In genomic region chr13:98768329-98768728, GRCm38 (mm10) we compare ENCODE assay signal across 9 mouse cellular contexts. TPM values are rescaled to one million over a fixed set of nuclear protein-coding genes. Genes with fewer than 3 reads are reported as not detected.
DNase-seq lines count a peak whose midpoint lies in the region; ATAC-seq lines count a peak whose summit lies in the region.
"Had no signal": no experiment of that assay in that cellular context is flagged by ENCODE, and none has a peak within 500 bp of the region (broad histone marks: within the 10 kb centered on the region; RNA-seq: fewer than 3 reads in every experiment).

No protein-coding gene starts in this region.

- no peak overlapping the region for H3K9ac ChIP-seq in kidney, embryonic 14.5 days (ENCODE audit: low read depth, low read length)
- H3K9ac ChIP-seq in hindbrain, embryonic 12.5 days, result no peak overlapping the region

- H3K9me3 ChIP-seq in kidney, embryonic 14.5 days (ENCODE audit: control insufficient read depth, low read length), result no peaks in the 10 kb centered on the region
- H3K9me3 ChIP-seq in hindbrain, embryonic 12.5 days (replicated peaks), result no peaks in the 10 kb centered on the region

- peaks cover 4% of the 10 kb centered on the region; the same call in 1 of the 2 replicates for H3K4me1 ChIP-seq in kidney, embryonic 14.5 days (ENCODE audit: control insufficient read depth, insufficient read depth, low read length)
- peaks cover 3% of the 10 kb centered on the region; the same call in 1 of the 2 replicates for H3K4me1 ChIP-seq in hindbrain, embryonic 12.5 days

- 48% methylated on average over 4 of the region's 4 CpGs for WGBS in kidney, embryonic 14.5 days
- 45% methylated on average over 4 of the region's 4 CpGs for WGBS in hindbrain, embryonic 12.5 days

- H3K4me3 ChIP-seq in kidney, embryonic 14.5 days (ENCODE audit: low read length), result no peak overlapping the region
- H3K4me3 ChIP-seq in hindbrain, embryonic 12.5 days, result no peak overlapping the region
- H3K4me3 ChIP-seq: myocyte had no signal

- intact Hi-C loops in left cerebral cortex, postnatal 4 days (cut with DNase I), result no loop called here

- H3K4me2 ChIP-seq in kidney, embryonic 14.5 days (replicated peaks; ENCODE audit: low read depth, low read length), result no peak overlapping the region
- no peak overlapping the region for H3K4me2 ChIP-seq in hindbrain, embryonic 12.5 days (replicated peaks)

- H3K27me3 ChIP-seq in kidney, embryonic 14.5 days (ENCODE audit: control insufficient read depth, insufficient read depth, low read length), result no peaks in the 10 kb centered on the region
- H3K27me3 ChIP-seq in hindbrain, embryonic 12.5 days, result no peaks in the 10 kb centered on the region

- DNase-seq in kidney, adult 18-20 months, result peak; percentile 71
- DNase-seq in cerebellum, adult 11 months, result peak; percentile 50
- DNase-seq in forelimb bud, embryonic 11.5 days (ENCODE audit: low read depth, low spot score), result peak; percentile 41
- DNase-seq in left cerebral cortex, postnatal 4 days, result peak; percentile 84
- DNase-seq in retina, postnatal 1 day, result peak; percentile 83
- DNase-seq in frontal cortex, postnatal 14 days (ENCODE audit: low spot score in 2 of 2), result no peak

- no peak overlapping the region for H3K27ac ChIP-seq in kidney, embryonic 14.5 days (ENCODE audit: low read depth, low read length)
- H3K27ac ChIP-seq in hindbrain, embryonic 12.5 days, result no peak overlapping the region

- H3K36me3 ChIP-seq in kidney, embryonic 14.5 days (ENCODE audit: control insufficient read depth, insufficient read depth, low read length), result peaks cover 4% of the 10 kb centered on the region; the same call in 1 of the 2 replicates
- peaks cover under 1% of the 10 kb centered on the region; the same call in 1 of the 2 replicates for H3K36me3 ChIP-seq in hindbrain, embryonic 12.5 days

- no peak; the same call in 1 of the 2 replicates for ATAC-seq in kidney, embryonic 14.5 days (ENCODE audit: low FRiP score, low TSS enrichment)
- ATAC-seq in hindbrain, embryonic 12.5 days (ENCODE audit: low FRiP score), result 0 out of 2 replicates have a peak, but pooled peaks have one; percentile 56

RNA-seq across cellular contexts. Expression of gene Fcho2, which starts 46.9 kb away (rescaled TPM):
- 32.4 and 48.4 TPM in 2 replicates for polyA plus RNA-seq in kidney, embryonic 14.5 days (2014; fragmentation: Nextera tagmentation; extraction: Ambion mirVana)
- 48.3 and 49.6 TPM in 2 replicates for polyA plus RNA-seq in hindbrain, embryonic 12.5 days (2016; fragmentation: Nextera tagmentation; extraction: Ambion mirVana)
- total RNA-seq in left cerebral cortex, postnatal 4 days (2021), result 10 to 100 TPM; 43.2 to 47.7 TPM

Comparison
In these comparisons a context has a peak if more than half of its experiments do, and no peak if none do; other contexts are left out.
1. DNase-seq: peak in kidney, adult 18-20 months (single experiment), cerebellum, adult 11 months (single experiment), forelimb bud, embryonic 11.5 days (single experiment), left cerebral cortex, postnatal 4 days (single experiment) and retina, postnatal 1 day (single experiment); none in frontal cortex, postnatal 14 days (0 of 2).